Mouse (Mus musculus) midbrain, embryonic 12.5 days (tissue): ENCODE measurements at regions not wholly inside any gene's neighbourhood (a gene's known extent, or its start where the extent isn't known, plus 50 kb on each side); places are given as distances from the start of the nearest gene placed in this dataset.

Source experiments
- ATAC-seq: fragments of 200-750 bp; cut with Nextera tagmentation; 2 replicates; pipeline ENCODE4 v1.8.0; 2017; ENCODE audit warnings: low read depth, moderate TSS enrichment, moderate library complexity; ENCODE audit not compliant: low FRiP score
- H3K27ac ChIP-seq: fragments of 300-500 bp; sonication (generic); replicated peaks from 2 replicates; pipeline ENCODE4 v1.5.1; 2016; ENCODE audit warnings: mild to moderate bottlenecking
- H3K27me3 ChIP-seq: fragments of 300-500 bp; sonication (generic); 2 replicates; pipeline ENCODE4 v1.6.1; 2016; ENCODE audit warnings: mild to moderate bottlenecking
- H3K36me3 ChIP-seq: fragments of 300-500 bp; sonication (generic); 2 replicates; pipeline ENCODE4 v1.6.1; 2016
- H3K4me1 ChIP-seq: fragments of 300-500 bp; sonication (generic); 2 replicates; pipeline ENCODE4 v1.6.1; 2016
- H3K4me2 ChIP-seq: fragments of 300-500 bp; sonication (generic); replicated peaks from 2 replicates; pipeline ENCODE4 v1.6.1; 2016; ENCODE audit warnings: mild to moderate bottlenecking, moderate library complexity
- H3K4me3 ChIP-seq: fragments of 300-500 bp; sonication (generic); 2 replicates; pipeline ENCODE4 v1.5.1; 2016; ENCODE audit warnings: mild to moderate bottlenecking
- H3K9ac ChIP-seq: fragments of 300-500 bp; sonication (generic); replicated peaks from 2 replicates; pipeline ENCODE4 v1.6.1; 2016; ENCODE audit warnings: mild to moderate bottlenecking, moderate library complexity
- H3K9me3 ChIP-seq: fragments of 300-500 bp; sonication (generic); 2 replicates; pipeline ENCODE4 v1.6.1; 2016; ENCODE audit warnings: mild to moderate bottlenecking
- WGBS: fragments of 180-500 bp; shearing (Covaris S2); methylation state at CpG from one replicate; pipeline ENCODE4 v1.1.7; 2016; 5-methylcytosine and 5-hydroxymethylcytosine counted together

DNA sequence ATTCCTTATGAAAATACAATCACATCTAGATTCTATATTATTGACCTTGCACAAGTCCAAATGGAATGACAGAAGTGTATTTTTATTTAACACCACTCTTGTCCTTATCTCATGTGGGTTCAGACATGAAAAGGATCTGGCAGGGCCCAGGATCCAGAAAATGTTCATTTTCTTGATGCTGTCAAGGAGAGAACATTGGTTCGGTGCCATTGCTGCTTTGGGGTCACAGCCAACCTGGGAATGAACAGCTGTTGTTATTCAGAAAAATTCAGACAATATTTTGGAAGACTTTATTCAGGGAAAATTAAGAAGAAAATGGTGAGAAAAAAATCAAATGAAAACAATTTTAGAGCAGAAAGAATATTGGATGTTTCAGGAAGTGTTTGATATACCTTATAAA, 590.0 kb downstream of the Iqcm start:
- Histone ChIP-seq H3K4me3 (no peak overlapping the region), H3K4me2 (no peak overlapping the region), H3K27ac (no peak overlapping the region), H3K9ac (no peak overlapping the region), H3K36me3 (no peaks in the 10 kb centered on the region), H3K27me3 (no peaks in the 10 kb centered on the region), H3K4me1 (no peaks in the 10 kb centered on the region), H3K9me3 (no peaks in the 10 kb centered on the region)
- ATAC-seq, result no peak
- 89% methylated on average over 1 of the region's 1 CpGs for WGBS

DNA sequence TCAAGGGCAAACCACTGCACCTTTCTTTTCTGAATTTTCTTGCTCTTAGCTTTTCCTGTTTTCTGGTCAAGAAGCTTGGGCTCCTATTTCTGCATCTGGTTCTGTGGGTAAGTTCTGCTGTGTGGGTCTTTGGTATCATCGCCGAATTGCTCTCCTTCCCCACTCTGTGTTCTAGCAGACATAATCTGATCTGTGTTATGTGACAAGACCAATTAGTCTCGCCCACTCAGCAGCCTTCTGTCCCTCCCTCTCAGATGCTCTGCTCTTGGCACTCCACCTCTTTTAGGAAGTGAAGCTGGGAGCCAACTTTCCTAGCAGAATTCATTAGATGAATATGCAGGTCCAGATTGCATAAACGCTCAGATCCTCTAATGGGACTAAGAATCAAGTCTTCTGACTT, 603.5 kb downstream of the Iqcm start:
- Histone ChIP-seq H3K36me3 (no peaks in the 10 kb centered on the region), H3K4me1 (no peaks in the 10 kb centered on the region), H3K4me2 (no peak overlapping the region), H3K9me3 (no peaks in the 10 kb centered on the region), H3K4me3 (no peak overlapping the region), H3K27me3 (no peaks in the 10 kb centered on the region), H3K9ac (no peak overlapping the region), H3K27ac (no peak overlapping the region)
- peak; percentile 66; the same call in 1 of the 2 replicates for ATAC-seq
- WGBS, result 61% methylated on average over 4 of the region's 4 CpGs

DNA sequence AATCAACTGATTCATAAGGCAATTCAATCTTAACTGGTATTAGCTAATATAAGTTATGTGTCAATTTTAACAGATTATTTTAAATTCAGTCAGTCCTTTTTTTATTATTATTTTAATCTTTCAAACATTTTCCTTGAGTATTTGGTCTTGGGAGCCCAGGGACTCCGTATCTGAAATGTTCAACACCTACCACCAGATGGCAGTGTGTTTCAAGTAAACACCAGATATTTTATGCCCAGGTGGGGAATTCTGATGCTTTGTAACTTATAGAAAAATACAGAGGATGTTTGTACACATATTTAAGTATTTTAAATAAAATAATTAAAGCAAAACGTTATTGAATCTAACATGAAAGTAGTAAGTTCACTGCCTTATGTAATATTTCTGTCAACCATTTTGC, 619.2 kb downstream of the Iqcm start:
- Histone ChIP-seq H3K4me3 (no peak overlapping the region), H3K36me3 (no peaks in the 10 kb centered on the region), H3K27ac (no peak overlapping the region), H3K9me3 (no peaks in the 10 kb centered on the region), H3K9ac (no peak overlapping the region), H3K4me1 (no peaks in the 10 kb centered on the region), H3K4me2 (no peak overlapping the region), H3K27me3 (no peaks in the 10 kb centered on the region)
- no peak for ATAC-seq
- 3% methylated on average over 2 of the region's 2 CpGs for WGBS

DNA sequence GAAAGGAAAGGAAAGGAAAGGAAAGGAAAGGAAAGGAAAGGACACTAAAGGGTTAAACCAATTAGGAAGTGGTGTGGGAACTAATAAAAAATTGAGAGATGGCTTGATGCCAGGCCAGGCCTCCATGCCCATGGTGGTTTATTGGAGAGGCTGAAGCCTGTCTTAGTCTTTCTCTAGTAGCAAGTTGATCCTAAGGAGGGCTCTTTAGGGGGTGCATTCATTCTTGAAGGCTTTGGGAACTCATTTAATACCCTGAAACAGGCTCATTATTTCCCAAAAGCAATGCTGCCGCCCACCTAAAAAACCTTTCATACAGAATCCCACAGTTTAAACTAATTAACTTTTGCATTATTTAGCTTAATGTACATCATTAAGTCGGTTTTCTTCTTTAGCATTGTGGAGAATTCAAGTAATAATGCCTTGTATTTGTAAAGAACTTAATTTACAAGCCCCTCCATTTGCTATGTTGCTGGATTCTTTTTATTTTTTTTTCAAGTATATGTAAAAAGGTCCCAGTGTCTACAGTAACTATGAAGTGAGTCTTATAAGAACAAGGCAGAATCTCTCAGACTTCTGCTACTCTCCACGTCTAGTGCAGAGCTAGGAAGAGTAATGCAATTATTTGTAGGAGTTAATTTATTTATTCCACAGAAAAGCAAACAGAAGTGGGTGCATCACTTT, 624.3 kb downstream of the Iqcm start:
- no peaks in the 10 kb centered on the region for H3K27me3 ChIP-seq
- no peak overlapping the region for H3K4me2 ChIP-seq
- whole genome bisulfite sequencing, result 30% methylated on average over 3 of the region's 3 CpGs
- H3K9me3 ChIP-seq, result no peaks in the 10 kb centered on the region
- H3K4me3 ChIP-seq, result no peak overlapping the region
- no peak overlapping the region for H3K9ac ChIP-seq
- ATAC-seq, result no peak
- H3K27ac ChIP-seq, result no peak overlapping the region
- no peaks in the 10 kb centered on the region for H3K36me3 ChIP-seq
- no peaks in the 10 kb centered on the region for H3K4me1 ChIP-seq

- H3K27ac ChIP-seq, result no peak overlapping the region
- ATAC-seq, result no peak
- WGBS, result 86% methylated on average over 4 of the region's 4 CpGs
- no peak overlapping the region for H3K9ac ChIP-seq
- H3K36me3 ChIP-seq, result no peaks in the 10 kb centered on the region
- no peaks in the 10 kb centered on the region for H3K27me3 ChIP-seq
- H3K4me2 ChIP-seq, result no peak overlapping the region
- H3K9me3 ChIP-seq, result no peaks in the 10 kb centered on the region
- H3K4me1 ChIP-seq, result no peaks in the 10 kb centered on the region
- no peak overlapping the region for H3K4me3 ChIP-seq
Observed at GRCm38 (mm10) chr8:76120587-76121145, 672.2 kb downstream of the Iqcm start.

DNA sequence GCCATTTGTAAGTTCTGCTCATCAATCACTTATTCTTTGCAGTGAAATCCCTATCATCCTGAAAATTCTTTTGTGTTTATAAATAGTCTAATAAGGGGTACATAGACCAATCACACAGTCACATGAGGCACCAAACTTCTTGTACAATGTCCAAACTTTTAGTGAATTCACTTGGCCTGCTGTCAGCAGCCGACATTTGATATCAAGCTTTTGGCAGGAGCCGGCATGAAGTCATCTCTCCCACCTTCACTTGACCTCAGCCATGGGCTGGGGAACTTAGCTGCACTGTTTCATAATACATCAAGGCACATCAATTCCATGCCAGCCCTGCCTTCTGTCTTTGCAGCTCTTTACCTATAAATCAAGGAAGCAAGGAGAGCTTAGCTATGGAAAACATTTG, 679.0 kb downstream of the Iqcm start:
- Histone ChIP-seq H3K36me3 (no peaks in the 10 kb centered on the region), H3K9ac (no peak overlapping the region), H3K4me3 (no peak overlapping the region), H3K4me2 (no peak overlapping the region), H3K27ac (no peak overlapping the region), H3K4me1 (no peaks in the 10 kb centered on the region), H3K27me3 (no peaks in the 10 kb centered on the region), H3K9me3 (no peaks in the 10 kb centered on the region)
- ATAC-seq, result no peak
- 88% methylated on average over 2 of the region's 2 CpGs for WGBS

GRCm38 (mm10) chr8:76137219-76137618, 688.7 kb downstream of the Iqcm start:
- Histone ChIP-seq H3K27me3 (no peaks in the 10 kb centered on the region), H3K27ac (no peak overlapping the region), H3K4me3 (no peak overlapping the region), H3K9me3 (no peaks in the 10 kb centered on the region), H3K4me2 (no peak overlapping the region), H3K4me1 (no peaks in the 10 kb centered on the region), H3K36me3 (no peaks in the 10 kb centered on the region), H3K9ac (no peak overlapping the region)
- WGBS, result 71% methylated on average over 4 of the region's 4 CpGs
- ATAC-seq, result no peak

DNA sequence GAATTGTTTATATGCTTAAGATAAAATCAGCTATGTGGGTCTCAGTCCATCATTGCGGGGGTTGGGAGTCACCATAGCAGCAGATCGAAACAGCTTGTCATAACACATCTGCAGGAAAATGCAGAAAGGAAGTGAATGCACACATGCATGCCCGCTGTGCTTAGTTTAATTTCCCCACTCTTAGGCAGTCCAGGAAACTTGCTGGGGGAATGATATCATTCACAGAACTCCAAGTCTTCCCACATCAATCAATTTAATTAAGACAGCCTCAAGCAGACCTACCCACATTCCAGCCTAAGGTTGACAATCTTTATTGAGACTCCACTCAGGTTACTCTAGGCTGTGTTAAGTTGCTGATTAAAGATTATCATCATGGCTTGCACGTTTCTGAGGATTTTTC, 700.2 kb downstream of the Iqcm start:
- Histone ChIP-seq H3K4me2 (no peak overlapping the region), H3K27ac (no peak overlapping the region), H3K27me3 (no peaks in the 10 kb centered on the region), H3K4me3 (no peak overlapping the region), H3K9me3 (no peaks in the 10 kb centered on the region), H3K36me3 (no peaks in the 10 kb centered on the region), H3K4me1 (no peaks in the 10 kb centered on the region), H3K9ac (no peak overlapping the region)
- WGBS, result 81% methylated on average over 4 of the region's 4 CpGs
- ATAC-seq, result no peak

- 91% methylated on average over 3 of the region's 3 CpGs for WGBS
- no peak overlapping the region for H3K4me3 ChIP-seq
- no peaks in the 10 kb centered on the region for H3K27me3 ChIP-seq
- no peaks in the 10 kb centered on the region for H3K9me3 ChIP-seq
- ATAC-seq, result no peak
- H3K27ac ChIP-seq, result no peak overlapping the region
- no peaks in the 10 kb centered on the region for H3K4me1 ChIP-seq
- H3K36me3 ChIP-seq, result no peaks in the 10 kb centered on the region
- no peak overlapping the region for H3K9ac ChIP-seq
- no peak overlapping the region for H3K4me2 ChIP-seq
Observed at GRCm38 (mm10) chr8:76182520-76182919, 716.7 kb upstream of the Nr3c2 start.

- Histone ChIP-seq H3K9ac (no peak overlapping the region), H3K27me3 (no peaks in the 10 kb centered on the region), H3K36me3 (no peaks in the 10 kb centered on the region), H3K27ac (no peak overlapping the region), H3K4me1 (no peaks in the 10 kb centered on the region), H3K4me3 (no peak overlapping the region), H3K9me3 (no peaks in the 10 kb centered on the region), H3K4me2 (no peak overlapping the region)
- ATAC-seq, result no peak
Observed at GRCm38 (mm10) chr8:76183836-76184235, 715.4 kb upstream of the Nr3c2 start.

DNA sequence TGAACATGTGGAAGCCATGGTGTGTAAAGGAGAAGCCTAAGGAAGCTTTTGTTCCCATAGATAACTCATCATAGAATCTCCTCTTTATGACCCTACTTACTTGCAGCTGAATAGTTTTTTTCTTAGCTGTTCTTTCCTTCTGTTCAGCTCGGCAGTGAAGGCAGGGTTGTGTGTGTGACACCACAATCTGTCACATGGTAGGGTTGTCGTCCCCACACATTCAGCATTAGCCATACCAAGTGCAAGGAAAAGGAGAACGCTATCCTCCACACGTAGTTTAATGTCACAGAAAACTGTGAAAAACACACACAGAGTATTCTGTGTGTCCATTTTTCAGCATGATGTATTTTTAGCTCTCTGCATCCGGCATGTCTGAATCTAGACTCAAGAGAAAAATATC, 711.9 kb upstream of the Nr3c2 start:
- no peak overlapping the region for H3K4me2 ChIP-seq
- H3K27ac ChIP-seq, result no peak overlapping the region
- no peaks in the 10 kb centered on the region for H3K9me3 ChIP-seq
- ATAC-seq, result no peak
- 81% methylated on average over 5 of the region's 5 CpGs for WGBS
- no peak overlapping the region for H3K4me3 ChIP-seq
- no peaks in the 10 kb centered on the region for H3K36me3 ChIP-seq
- no peaks in the 10 kb centered on the region for H3K4me1 ChIP-seq
- no peak overlapping the region for H3K9ac ChIP-seq
- H3K27me3 ChIP-seq, result no peaks in the 10 kb centered on the region

DNA sequence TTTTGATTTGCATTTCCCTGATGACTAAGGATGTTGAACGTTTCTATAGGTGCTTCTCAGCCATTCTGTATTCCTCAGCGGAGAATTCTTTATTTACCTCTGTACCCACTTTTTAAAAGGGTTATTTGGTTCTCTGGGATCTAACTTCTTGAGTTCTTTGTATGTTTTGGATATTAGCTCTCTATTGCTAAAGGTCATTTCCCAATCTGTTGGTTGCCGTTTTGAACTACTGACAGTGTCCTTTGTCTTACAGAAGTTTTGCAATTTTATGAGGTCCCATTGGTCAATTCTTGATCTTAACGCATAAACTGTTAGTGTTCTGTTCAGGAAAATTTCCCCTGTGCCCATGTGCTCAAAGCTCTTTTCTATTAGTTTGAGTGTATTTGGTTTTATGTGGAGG, 687.4 kb upstream of the Nr3c2 start:
- 88% methylated on average over 4 of the region's 4 CpGs for WGBS

More for the DNA sequence above, 687.4 kb upstream of the Nr3c2 start:
- H3K4me3 ChIP-seq, result no peak overlapping the region
- H3K9ac ChIP-seq, result no peak overlapping the region
- no peak overlapping the region for H3K4me2 ChIP-seq
- no peaks in the 10 kb centered on the region for H3K4me1 ChIP-seq
- H3K27me3 ChIP-seq, result no peaks in the 10 kb centered on the region
- no peaks in the 10 kb centered on the region for H3K9me3 ChIP-seq
- no peak for ATAC-seq
- H3K27ac ChIP-seq, result no peak overlapping the region
- H3K36me3 ChIP-seq, result no peaks in the 10 kb centered on the region
